Mouse (Mus musculus) common myeloid progenitor, adult 5-6 weeks (primary cell): ENCODE results near the gene Sympk. TPM values are rescaled to one million over a fixed set of nuclear protein-coding genes. Genes with fewer than 3 reads are reported as not detected.

ENCODE experiments used
- ATAC-seq: replicated peaks from 2 replicates; pipeline ENCODE4 v1.8.0; 2016; ENCODE audit warnings: low read depth, mild to moderate bottlenecking, moderate TSS enrichment, inconsistent platforms; ENCODE audit not compliant: poor library complexity, severe bottlenecking
- total RNA-seq: library from RNA; stranded (forward); fragments of 200-1000, 187-1606 nt; gene quantifications from 2 replicates; pipeline ENCODE4 v1.2.3, GENCODE M21; 2017

Gene Sympk
- total RNA-seq, 1 experiment from 2014 or later = 48.9 TPM

- no peak for ATAC-seq
These were observed 52.4 kb downstream of the Sympk start for GRCm38 (mm10) chr7:19076586-19076991.

DNA sequence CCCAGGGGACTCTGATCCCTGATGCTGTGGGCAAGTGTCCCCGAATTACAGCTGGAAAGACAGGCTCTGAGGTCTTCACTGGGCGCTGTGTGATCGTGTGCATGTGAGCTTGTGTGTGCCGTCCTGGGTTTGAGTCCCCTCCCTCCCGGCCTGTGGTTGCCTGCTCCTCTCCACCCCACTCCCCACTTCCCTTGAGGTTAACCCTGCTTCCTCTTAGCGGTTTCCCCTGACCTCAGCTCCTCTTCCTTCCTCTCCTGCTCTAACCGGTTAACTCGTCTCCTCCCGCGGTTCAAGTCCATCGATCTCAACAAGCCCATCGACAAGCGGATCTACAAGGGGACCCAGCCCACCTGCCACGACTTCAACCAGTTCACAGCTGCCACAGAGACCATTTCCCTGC, 53.6 kb downstream of the Sympk start:
- ATAC-seq = peak; percentile 81

- ATAC-seq = no peak
These were observed 54.6 kb downstream of the Sympk start for GRCm38 (mm10) chr7:19078732-19079131.

GRCm38 (mm10) chr7:19080451-19080950, 56.3 kb downstream of the Sympk start:
- ATAC-seq = no peak

- no peak for ATAC-seq
These were observed 58.0 kb downstream of the Sympk start for GRCm38 (mm10) chr7:19082171-19082570.

- no peak for ATAC-seq
These were observed 58.9 kb downstream of the Sympk start for GRCm38 (mm10) chr7:19083096-19083495.

DNA sequence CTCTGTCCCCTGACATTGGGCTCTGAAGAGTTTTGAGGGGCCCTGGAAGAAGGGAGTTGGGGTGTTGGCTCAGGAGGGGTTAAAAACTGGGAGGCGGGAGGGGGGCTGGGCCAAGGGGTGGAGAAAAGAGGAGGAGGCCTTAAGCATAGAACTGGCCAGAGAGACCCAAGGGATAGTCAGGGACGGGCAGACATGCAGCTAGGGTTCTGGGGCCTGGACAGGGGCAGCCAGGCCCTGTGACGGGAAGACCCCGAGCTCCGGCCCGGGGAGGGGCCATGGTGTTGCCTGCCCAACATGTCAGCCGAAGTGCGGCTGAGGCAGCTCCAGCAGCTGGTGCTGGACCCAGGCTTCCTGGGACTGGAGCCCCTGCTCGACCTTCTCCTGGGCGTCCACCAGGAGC, 59.5 kb downstream of the Sympk start, which contains the start of gene Dmpk:
TSS of gene Dmpk (plus strand) at position 149 of the 400 bp plus-strand sequence.
- no peak for ATAC-seq

DNA sequence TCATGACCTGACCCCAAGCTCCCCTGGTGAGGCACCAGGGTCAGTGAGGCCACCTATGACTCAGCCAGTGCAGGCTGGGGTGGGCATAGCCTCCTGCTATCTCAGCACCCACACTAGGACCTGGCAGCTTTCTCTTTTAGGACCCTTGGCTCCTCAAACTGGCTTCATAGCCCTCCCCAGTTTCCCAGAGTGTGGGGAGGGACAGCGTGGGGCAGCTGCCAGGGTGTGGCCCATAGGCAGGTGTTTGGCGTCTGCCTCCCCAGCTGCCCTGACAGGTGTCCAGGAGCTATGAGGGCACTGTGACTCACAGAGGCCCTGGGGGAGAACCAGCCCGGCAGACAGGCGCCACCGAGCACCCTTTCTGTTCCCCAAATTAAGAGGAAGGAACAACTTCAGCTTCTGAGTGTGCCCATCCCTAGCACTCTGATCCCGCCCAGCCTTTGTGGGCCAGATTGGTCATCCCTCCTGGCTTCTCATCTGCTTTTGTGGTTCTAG, 60.1 kb downstream of the Sympk start:
- ATAC-seq = peak; percentile 69

- no peak for ATAC-seq
These were observed 60.8 kb downstream of the Sympk start for GRCm38 (mm10) chr7:19084921-19085473.

GRCm38 (mm10) chr7:19085495-19085894, 61.3 kb downstream of the Sympk start:
- no peak for ATAC-seq

- ATAC-seq = peak; percentile 64
These were observed 61.9 kb downstream of the Sympk start for GRCm38 (mm10) chr7:19086042-19086441.

DNA sequence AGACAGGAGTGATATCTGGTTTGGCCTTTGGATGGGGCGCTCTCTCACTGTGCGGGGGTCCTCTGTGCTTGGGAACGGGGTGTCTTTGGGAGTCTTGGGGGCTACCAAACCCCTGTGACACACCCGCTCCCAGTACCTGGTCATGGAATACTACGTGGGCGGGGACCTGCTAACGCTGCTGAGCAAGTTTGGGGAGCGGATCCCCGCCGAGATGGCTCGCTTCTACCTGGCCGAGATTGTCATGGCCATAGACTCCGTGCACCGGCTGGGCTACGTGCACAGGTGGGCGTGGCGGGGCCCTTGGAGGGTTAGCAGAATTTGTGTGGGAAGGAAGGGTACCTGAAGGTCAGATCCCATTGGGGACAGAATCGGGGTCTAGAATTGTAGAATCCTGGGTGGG, 62.6 kb downstream of the Sympk start:
- no peak for ATAC-seq

GRCm38 (mm10) chr7:19088813-19089212, 64.6 kb downstream of the Sympk start:
- peak; percentile 30 for ATAC-seq

DNA sequence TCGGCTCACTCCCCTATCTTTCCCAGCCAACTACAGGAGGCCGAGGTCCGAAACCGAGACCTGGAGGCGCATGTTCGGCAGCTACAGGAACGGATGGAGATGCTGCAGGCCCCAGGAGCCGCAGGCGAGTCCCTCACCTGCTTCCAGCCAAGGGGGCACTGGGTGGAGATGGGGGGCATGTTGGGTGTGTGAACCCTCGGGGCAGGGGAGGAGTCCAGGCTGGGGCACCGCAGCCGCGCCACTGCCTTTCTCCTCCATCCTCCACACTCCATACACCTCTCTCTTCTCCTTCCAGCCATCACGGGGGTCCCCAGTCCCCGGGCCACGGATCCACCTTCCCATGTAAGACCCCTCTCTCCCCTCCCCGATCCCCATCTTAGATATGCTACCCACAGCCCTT, 67.7 kb downstream of the Sympk start:
- ATAC-seq = no peak

DNA sequence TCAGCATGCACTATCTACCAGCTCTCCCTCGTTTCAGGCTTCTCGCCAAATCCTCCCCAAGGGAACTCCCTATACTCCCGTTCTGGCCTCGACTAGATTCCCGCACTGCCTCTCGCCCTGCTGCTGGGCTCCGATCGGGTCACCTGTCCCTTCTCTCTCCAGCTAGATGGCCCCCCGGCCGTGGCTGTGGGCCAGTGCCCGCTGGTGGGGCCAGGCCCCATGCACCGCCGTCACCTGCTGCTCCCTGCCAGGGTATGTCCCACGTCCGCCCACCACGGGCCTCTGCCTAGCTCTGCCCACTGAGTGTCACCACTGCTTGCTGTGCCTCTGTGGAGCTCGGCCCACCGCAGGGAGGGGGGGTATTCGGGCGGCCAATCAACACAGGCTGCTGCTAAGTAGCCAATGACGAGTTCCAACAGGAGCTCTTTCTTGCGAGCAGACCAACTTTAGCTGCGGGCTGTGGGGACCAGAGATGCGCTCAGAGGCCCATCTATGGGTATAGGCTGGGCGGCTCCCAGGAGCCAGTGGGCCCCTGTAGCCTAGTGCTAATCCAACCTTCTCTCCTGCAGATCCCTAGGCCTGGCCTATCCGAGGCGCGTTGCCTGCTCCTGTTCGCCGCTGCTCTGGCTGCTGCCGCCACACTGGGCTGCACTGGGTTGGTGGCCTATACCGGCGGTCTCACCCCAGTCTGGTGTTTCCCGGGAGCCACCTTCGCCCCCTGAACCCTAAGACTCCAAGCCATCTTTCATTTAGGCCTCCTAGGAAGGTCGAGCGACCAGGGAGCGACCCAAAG, 68.4 kb downstream of the Sympk start:
- ATAC-seq = peak; percentile 5

GRCm38 (mm10) chr7:19093174-19093521, 69.0 kb downstream of the Sympk start:
- ATAC-seq = peak; percentile 59

- peak; percentile 70 for ATAC-seq
These were observed 69.6 kb downstream of the Sympk start for GRCm38 (mm10) chr7:19093537-19094385.

- ATAC-seq = no peak
These were observed 70.3 kb downstream of the Sympk start, which contains the start of gene Six5 for GRCm38 (mm10) chr7:19094471-19094825. TSS of gene Six5 (plus strand) at chr7:19094594.

GRCm38 (mm10) chr7:19094826-19095750, 70.9 kb downstream of the Sympk start:
- ATAC-seq = no peak

GRCm38 (mm10) chr7:19095751-19096110, 71.6 kb downstream of the Sympk start:
- peak; percentile 23; the same call in 1 of the 2 replicates for ATAC-seq
